Mouse (Mus musculus): Measurements from ENCODE around the gene Uhrf2. TPM values are rescaled to one million over a fixed set of nuclear protein-coding genes. Genes with fewer than 3 reads are reported as not detected.

Gene Uhrf2
- polyA plus RNA-seq (2014; fragmentation: Nextera tagmentation; extraction: Ambion mirVana), result 64.4 and 66.7 TPM in 2 replicates

DNA sequence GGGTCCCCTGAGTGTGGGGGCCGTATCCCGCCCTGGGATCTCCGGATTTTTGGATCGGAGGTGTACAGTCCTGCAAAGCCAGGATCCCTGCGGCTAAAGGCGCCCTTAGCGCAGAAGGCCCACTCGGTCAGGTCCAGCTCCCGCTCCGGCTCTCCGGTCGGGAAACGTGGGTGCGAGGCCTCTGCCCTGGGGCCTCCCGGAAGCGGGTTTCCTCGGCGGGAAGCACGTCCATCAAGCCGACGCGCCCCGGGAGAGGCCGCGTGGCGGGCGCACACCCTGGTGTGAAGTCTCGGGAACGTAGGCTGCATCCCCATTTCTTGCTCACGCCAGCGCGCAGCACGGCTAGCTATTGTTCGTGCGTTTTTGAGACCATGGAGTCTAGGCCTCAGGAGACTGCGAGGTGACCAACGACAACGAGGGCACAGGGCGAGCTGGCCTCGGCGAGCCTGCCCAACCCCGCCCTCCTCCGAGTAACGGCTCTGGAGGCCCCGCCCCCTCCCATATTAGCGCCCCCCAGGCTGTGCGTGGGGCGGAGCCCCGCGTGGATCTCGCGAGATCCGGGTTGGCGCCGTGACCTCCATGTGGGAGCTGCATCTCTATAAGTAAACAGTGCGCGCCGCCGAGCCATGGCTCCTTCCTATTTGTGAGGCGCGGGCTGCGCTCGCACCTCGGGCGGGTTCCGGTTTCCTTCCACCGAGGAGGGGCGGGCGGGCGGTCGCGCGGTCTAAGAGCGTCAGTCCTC lies at the start of gene Uhrf2:
TSS of gene Uhrf2 (plus strand) at position 620 of the 742 bp plus-strand sequence.
- H3K4me2 ChIP-seq (ENCODE audit: low read depth, low read length), result peak within 1 kb of the TSS; percentile 78
- DNase-seq (ENCODE audit: low spot score) (peak; percentile 98), ATAC-seq (ENCODE audit: low read depth) (peak; percentile 97)
- H3K9ac ChIP-seq (ENCODE audit: low read depth, low read length), result peak within 1 kb of the TSS; percentile 100
- peaks cover 25% of the 10 kb centered on the region for H3K4me1 ChIP-seq (ENCODE audit: control insufficient read depth, insufficient read depth, low read length)
- H3K36me3 ChIP-seq (ENCODE audit: control insufficient read depth, insufficient read depth, low read length), result 0 out of 2 replicates have a peak, but pooled peaks cover 5% of the 10 kb centered on the region
- no peaks in the 10 kb centered on the region for H3K9me3 ChIP-seq (ENCODE audit: control insufficient read depth, low read length)
- H3K4me3 ChIP-seq (ENCODE audit: low read depth, low read length), result peak within 1 kb of the TSS; percentile 99
- H3K27me3 ChIP-seq (replicated peaks; ENCODE audit: control insufficient read depth, insufficient read depth, low read length), result no peaks in the 10 kb centered on the region
- 2% methylated on average over 54 of the region's 74 CpGs for WGBS
- peak within 1 kb of the TSS; percentile 97 for H3K27ac ChIP-seq (replicated peaks; ENCODE audit: low read depth, low read length)

DNA sequence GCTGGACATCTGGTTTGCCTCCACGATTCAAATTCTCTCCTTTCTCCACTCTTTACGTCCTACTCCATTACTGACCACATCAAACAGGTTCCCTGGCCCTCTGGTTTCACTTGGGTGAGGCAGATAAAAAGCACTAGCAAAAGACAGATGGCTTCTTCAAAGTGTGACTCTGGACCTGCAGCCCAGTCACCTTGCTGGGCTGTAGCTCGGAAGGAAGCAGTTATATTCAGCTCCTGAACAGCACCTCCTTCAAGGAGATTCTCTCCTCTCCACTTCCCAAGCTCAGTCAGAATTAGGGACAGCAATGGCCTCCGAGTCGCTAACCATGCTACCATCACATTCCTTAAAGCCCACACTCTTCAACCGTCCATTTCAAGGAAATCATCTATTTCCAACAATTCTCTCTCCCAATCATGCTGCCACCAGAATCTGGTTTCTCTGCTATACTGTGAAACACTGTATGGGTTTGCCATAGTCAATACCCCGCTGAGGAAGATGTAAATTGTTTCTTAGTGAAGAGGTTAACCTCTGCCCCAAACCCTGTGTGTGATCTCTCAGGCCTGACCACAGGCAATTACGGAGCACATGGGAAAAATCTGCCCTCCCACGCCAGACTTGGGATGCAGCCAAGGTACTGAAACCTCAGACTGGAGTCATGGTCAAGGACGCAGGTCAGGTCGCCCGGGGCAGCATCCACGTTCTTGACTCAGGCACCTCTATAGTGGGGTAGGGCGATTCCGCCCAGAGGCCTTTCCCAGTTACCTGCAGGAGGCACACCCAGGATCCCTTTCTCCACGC lies 45.9 kb upstream of the Uhrf2 start:
- Histone ChIP-seq H3K4me2 (ENCODE audit: low read depth, low read length) (no peak overlapping the region), H3K4me1 (ENCODE audit: control insufficient read depth, insufficient read depth, low read length) (no peaks in the 10 kb centered on the region), H3K27me3 (replicated peaks; ENCODE audit: control insufficient read depth, insufficient read depth, low read length) (no peaks in the 10 kb centered on the region), H3K36me3 (ENCODE audit: control insufficient read depth, insufficient read depth, low read length) (no peaks in the 10 kb centered on the region), H3K27ac (replicated peaks; ENCODE audit: low read depth, low read length) (no peak overlapping the region), H3K4me3 (ENCODE audit: low read depth, low read length) (no peak overlapping the region), H3K9ac (ENCODE audit: low read depth, low read length) (no peak overlapping the region), H3K9me3 (ENCODE audit: control insufficient read depth, low read length) (no peaks in the 10 kb centered on the region)
- peak; percentile 13 for DNase-seq (ENCODE audit: low spot score)
- 65% methylated on average over 16 of the region's 16 CpGs for WGBS
- no peak for ATAC-seq (ENCODE audit: low read depth)

DNA sequence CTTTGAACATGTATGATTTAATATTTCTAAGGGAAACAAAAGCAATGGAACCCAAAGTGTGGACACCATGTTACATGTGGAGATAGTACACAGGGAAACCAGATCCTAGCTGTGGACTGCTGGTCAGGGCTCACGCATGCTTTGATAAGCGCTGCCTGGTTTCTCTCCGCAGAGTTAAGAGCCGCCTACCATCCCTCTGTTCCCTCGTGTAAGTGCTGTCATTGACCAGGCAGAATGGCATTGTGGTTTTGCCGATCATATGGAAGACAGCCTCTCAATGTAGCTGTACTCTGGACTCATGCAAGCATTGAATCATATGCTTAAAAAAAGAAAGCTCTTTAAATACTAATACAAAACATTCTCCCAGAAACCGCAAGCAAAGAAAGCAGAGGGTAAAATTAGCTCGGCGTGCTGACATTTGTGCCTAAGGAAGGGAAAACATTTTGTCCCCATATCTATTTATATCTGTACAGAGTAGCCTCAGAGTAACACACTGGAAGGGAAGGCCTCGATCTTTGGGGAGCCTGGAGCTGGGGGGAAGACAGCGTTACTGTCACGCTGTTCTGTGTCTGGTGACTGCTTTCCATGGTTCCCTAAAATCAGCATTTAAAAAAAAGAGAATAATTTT lies 43.7 kb upstream of the Uhrf2 start:
- WGBS, result 68% methylated on average over 12 of the region's 12 CpGs
- Histone ChIP-seq H3K27me3 (replicated peaks; ENCODE audit: control insufficient read depth, insufficient read depth, low read length) (no peaks in the 10 kb centered on the region), H3K9ac (ENCODE audit: low read depth, low read length) (no peak overlapping the region), H3K4me2 (ENCODE audit: low read depth, low read length) (peak overlapping the region; percentile 4; the same call in 1 of the 2 replicates), H3K9me3 (ENCODE audit: control insufficient read depth, low read length) (no peaks in the 10 kb centered on the region), H3K4me1 (ENCODE audit: control insufficient read depth, insufficient read depth, low read length) (no peaks in the 10 kb centered on the region), H3K4me3 (ENCODE audit: low read depth, low read length) (no peak overlapping the region), H3K27ac (replicated peaks; ENCODE audit: low read depth, low read length) (no peak overlapping the region; the same call in 1 of the 2 replicates), H3K36me3 (ENCODE audit: control insufficient read depth, insufficient read depth, low read length) (no peaks in the 10 kb centered on the region)
- DNase-seq (ENCODE audit: low spot score), result peak; percentile 27
- ATAC-seq (ENCODE audit: low read depth), result no peak

DNA sequence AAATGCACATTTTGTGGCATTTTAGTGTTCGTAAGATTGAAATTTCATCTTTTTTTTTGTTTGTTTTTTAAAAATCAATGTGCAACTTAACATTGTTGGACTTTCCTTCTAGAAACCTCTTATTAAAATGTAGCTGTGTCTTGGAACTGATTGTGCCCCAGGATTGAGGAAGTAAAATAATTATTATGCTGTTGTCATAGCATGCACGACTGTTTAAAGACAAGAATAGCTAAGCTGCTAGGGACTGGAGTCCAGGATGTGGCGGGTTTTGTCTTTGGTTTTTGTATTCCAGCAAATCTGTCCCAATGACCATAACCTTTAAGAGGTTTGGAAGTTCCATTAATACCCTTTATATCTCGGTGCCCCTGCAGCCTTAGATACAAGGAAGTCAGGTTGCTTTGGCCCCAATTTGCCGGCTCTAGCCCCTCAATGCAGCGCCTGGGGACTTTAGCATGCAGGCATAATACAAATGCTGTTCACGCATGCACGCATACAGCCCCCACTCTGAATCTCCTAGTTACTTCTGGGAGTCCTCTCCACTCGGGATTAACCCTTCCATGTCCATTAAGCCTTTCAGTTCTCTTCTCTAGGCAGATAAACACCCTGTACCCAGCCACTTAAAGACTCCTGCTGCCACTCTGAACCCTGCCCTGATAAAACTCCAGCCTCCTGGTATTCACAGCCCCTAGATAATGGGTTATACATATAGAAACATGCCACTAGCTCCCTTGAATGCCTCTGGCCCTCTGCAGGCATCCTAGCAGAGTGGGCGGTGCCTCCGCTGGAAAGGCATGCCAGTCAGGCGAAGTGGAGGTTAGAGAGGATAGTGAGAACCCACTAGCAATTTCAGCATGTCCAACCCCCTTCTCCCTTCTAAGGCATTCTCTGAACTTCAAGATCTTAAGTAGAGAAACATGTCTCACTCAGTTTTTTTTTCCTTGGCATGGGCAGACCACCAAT lies 29.6 kb upstream of the Uhrf2 start:
- H3K4me2 ChIP-seq (ENCODE audit: low read depth, low read length), result no peak overlapping the region
- H3K9ac ChIP-seq (ENCODE audit: low read depth, low read length), result no peak overlapping the region
- 70% methylated on average over 12 of the region's 12 CpGs for WGBS
- H3K36me3 ChIP-seq (ENCODE audit: control insufficient read depth, insufficient read depth, low read length), result no peaks in the 10 kb centered on the region
- H3K27ac ChIP-seq (replicated peaks; ENCODE audit: low read depth, low read length), result no peak overlapping the region
- H3K27me3 ChIP-seq (replicated peaks; ENCODE audit: control insufficient read depth, insufficient read depth, low read length), result no peaks in the 10 kb centered on the region
- ATAC-seq (ENCODE audit: low read depth), result no peak
- no peak overlapping the region for H3K4me3 ChIP-seq (ENCODE audit: low read depth, low read length)
- H3K9me3 ChIP-seq (ENCODE audit: control insufficient read depth, low read length), result no peaks in the 10 kb centered on the region
- no peaks in the 10 kb centered on the region for H3K4me1 ChIP-seq (ENCODE audit: control insufficient read depth, insufficient read depth, low read length)
- DNase-seq (ENCODE audit: low spot score), result no peak

DNA sequence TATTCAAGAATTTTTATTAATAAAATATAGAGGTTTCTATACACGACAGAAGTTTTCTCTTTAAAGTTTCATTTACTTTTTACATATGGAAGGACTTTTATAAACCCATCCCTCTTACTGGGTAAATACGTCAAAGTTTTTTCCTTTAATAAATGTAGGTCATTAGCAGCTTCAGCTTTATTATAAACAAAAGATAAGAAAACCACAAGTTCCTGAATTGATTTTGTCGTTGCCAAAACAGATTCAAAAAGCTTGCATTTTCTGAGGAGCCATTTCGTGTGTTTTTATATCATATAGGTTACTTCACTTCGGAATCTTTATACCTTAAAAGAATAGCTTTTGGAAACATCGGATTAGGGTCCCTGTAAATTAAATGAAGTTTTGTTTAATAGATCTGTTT lies 28.8 kb upstream of the Uhrf2 start:
- 83% methylated on average over 6 of the region's 6 CpGs for WGBS
- ATAC-seq (ENCODE audit: low read depth), result no peak
- no peaks in the 10 kb centered on the region for H3K4me1 ChIP-seq (ENCODE audit: control insufficient read depth, insufficient read depth, low read length)

DNA sequence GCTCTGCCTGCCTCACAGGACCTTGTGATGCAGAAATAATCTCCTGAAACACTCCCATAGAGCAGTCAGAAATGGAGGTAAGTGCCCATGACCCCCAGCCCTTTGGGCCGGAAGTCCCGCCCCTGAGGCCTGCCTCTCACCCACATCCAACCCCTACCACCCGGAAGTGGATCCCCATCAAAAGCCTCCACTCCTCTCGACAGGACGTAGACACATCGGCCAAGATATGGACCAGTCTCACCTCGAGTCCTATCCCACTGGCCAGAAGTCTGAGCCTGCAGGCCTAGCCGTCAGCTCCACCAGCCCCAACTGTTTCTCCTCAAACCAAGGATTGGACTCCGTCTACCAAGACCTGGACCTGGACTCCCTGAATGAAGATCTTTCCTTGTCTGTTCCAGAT lies 26.7 kb upstream of the Uhrf2 start, which contains the start of gene Trpd52l3:
TSS of gene Trpd52l3 (plus strand) at position 170 of the 400 bp plus-strand sequence.
- DNase-seq (ENCODE audit: low spot score) (no peak), ATAC-seq (ENCODE audit: low read depth) (no peak)
- H3K36me3 ChIP-seq (ENCODE audit: control insufficient read depth, insufficient read depth, low read length), result no peaks in the 10 kb centered on the region
- no peaks in the 10 kb centered on the region for H3K4me1 ChIP-seq (ENCODE audit: control insufficient read depth, insufficient read depth, low read length)
- H3K27me3 ChIP-seq (replicated peaks; ENCODE audit: control insufficient read depth, insufficient read depth, low read length), result no peaks in the 10 kb centered on the region
- no peak within 1 kb of the TSS for H3K9ac ChIP-seq (ENCODE audit: low read depth, low read length)
- no peaks in the 10 kb centered on the region for H3K9me3 ChIP-seq (ENCODE audit: control insufficient read depth, low read length)
- 88% methylated on average over 9 of the region's 9 CpGs for WGBS
- H3K4me2 ChIP-seq (ENCODE audit: low read depth, low read length), result no peak within 1 kb of the TSS
- no peak within 1 kb of the TSS for H3K4me3 ChIP-seq (ENCODE audit: low read depth, low read length)
- no peak within 1 kb of the TSS for H3K27ac ChIP-seq (replicated peaks; ENCODE audit: low read depth, low read length)

More for the DNA sequence above, 28.8 kb upstream of the Uhrf2 start:
- H3K9me3 ChIP-seq (ENCODE audit: control insufficient read depth, low read length), result no peaks in the 10 kb centered on the region
- H3K36me3 ChIP-seq (ENCODE audit: control insufficient read depth, insufficient read depth, low read length), result no peaks in the 10 kb centered on the region
- H3K4me3 ChIP-seq (ENCODE audit: low read depth, low read length), result no peak overlapping the region
- no peak for DNase-seq (ENCODE audit: low spot score)
- no peak overlapping the region for H3K4me2 ChIP-seq (ENCODE audit: low read depth, low read length)
- no peak overlapping the region for H3K9ac ChIP-seq (ENCODE audit: low read depth, low read length)
- no peaks in the 10 kb centered on the region for H3K27me3 ChIP-seq (replicated peaks; ENCODE audit: control insufficient read depth, insufficient read depth, low read length)
- no peak overlapping the region for H3K27ac ChIP-seq (replicated peaks; ENCODE audit: low read depth, low read length)

DNA sequence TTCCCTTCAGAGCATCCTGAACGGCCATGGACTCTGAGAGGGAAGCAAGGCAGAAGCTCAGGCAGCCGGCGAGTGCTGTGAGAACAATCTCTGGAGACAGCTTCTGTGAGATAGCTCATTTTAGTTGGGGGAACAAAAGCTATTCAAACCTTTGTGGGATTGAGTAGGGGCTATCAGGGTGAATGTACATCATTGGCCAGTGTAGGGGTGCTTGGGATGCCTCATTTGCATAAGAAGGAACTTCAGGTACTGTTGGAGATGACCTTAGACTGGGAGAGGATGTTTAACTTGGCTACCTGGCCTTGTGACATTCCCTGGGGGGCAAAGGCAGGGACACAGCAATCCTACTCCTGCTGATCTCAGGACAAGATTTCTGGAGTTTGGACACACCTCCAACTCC lies 23.9 kb upstream of the Uhrf2 start:
- Histone ChIP-seq H3K27ac (replicated peaks; ENCODE audit: low read depth, low read length) (no peak overlapping the region), H3K27me3 (replicated peaks; ENCODE audit: control insufficient read depth, insufficient read depth, low read length) (no peaks in the 10 kb centered on the region), H3K9me3 (ENCODE audit: control insufficient read depth, low read length) (no peaks in the 10 kb centered on the region), H3K4me2 (ENCODE audit: low read depth, low read length) (no peak overlapping the region), H3K4me3 (ENCODE audit: low read depth, low read length) (no peak overlapping the region), H3K36me3 (ENCODE audit: control insufficient read depth, insufficient read depth, low read length) (no peaks in the 10 kb centered on the region), H3K4me1 (ENCODE audit: control insufficient read depth, insufficient read depth, low read length) (no peaks in the 10 kb centered on the region), H3K9ac (ENCODE audit: low read depth, low read length) (no peak overlapping the region)
- DNase-seq (ENCODE audit: low spot score), result no peak
- WGBS, result 67% methylated on average over 3 of the region's 3 CpGs
- ATAC-seq (ENCODE audit: low read depth), result no peak

Measured in embryonic facial prominence, embryonic 14.5 days (tissue).